Mouse (Mus musculus): ENCODE data around the gene Tagln2.
A peak's percentile ranks its signal among the peaks of the same experiment; 100 is the strongest.

- TF ChIP-seq POLR2A (IDR thresholded peaks at IDR 0.05; ENCODE audit: borderline replicate concordance, extremely low read depth, low read depth, low read length) (peak; percentile 71; the same call in 1 of the 2 replicates), CTCF (IDR thresholded peaks at IDR 0.05; ENCODE audit: insufficient read depth, low read length) (no peak)
Observed at GRCm38 (mm10) chr1:172526380-172527081, 26.7 kb downstream of the Tagln2 start.
